Mouse (Mus musculus) C2C12 (cell line): Measurements from ENCODE around the gene Olfr67. TPM values are rescaled to one million over a fixed set of nuclear protein-coding genes. Genes with fewer than 3 reads are reported as not detected.
"Not testable (repeated sequence)": the region's sequence is repeated elsewhere in the genome, so short reads cannot be mapped to it uniquely, and the experiment has no call there.

ENCODE experiments used
- H3K27me3 ChIP-seq: one replicate; pipeline ENCODE4 v1.6.1; 2011; ENCODE audit not compliant: control insufficient read depth, insufficient read depth, insufficient read length
- H3K36me3 ChIP-seq: one replicate; pipeline ENCODE4 v1.6.1; 2011; ENCODE audit not compliant: control insufficient read depth, insufficient read depth
- H3K4me3 ChIP-seq: one replicate; pipeline ENCODE4 v1.5.1; 2011; ENCODE audit warnings: mild to moderate bottlenecking, control low read depth; ENCODE audit not compliant: poor library complexity, insufficient read depth, severe bottlenecking
- H3K79me2 ChIP-seq: one replicate; pipeline ENCODE4 v1.6.1; 2011; ENCODE audit not compliant: control insufficient read depth, insufficient read depth
- H3K79me3 ChIP-seq: one replicate; pipeline ENCODE4 v1.6.1; 2011; ENCODE audit warnings: low read depth, control low read depth
- H3ac ChIP-seq: one replicate; pipeline ENCODE3; 2011; ENCODE audit warnings: low read depth; ENCODE audit not compliant: control insufficient read depth, insufficient read length
- CEBPB ChIP-seq: IDR thresholded peaks from one replicate; pipeline ENCODE4 v1.6.1; 2011; ENCODE audit warnings: low read depth, mild to moderate bottlenecking, control low read depth, moderate library complexity
- CTCF ChIP-seq: IDR thresholded peaks from one replicate; pipeline ENCODE4 v1.5.1; 2011; ENCODE audit not compliant: control insufficient read depth, insufficient read depth, insufficient read length
- FOSL1 ChIP-seq: IDR thresholded peaks from one replicate; pipeline ENCODE4 v1.8.0; 2011; ENCODE audit warnings: mild to moderate bottlenecking, low read length; ENCODE audit not compliant: poor library complexity, insufficient read depth, severe bottlenecking
- MAX ChIP-seq: IDR thresholded peaks from one replicate; pipeline ENCODE4 v1.6.1; 2011; ENCODE audit warnings: mild to moderate bottlenecking, control low read depth
- MYOD1 ChIP-seq: IDR thresholded peaks from one replicate; pipeline ENCODE4 v1.6.1; 2011; ENCODE audit warnings: low read depth; ENCODE audit not compliant: control insufficient read depth, insufficient read length
- MYOG ChIP-seq: IDR thresholded peaks from one replicate; pipeline ENCODE4 v1.6.1; 2011; ENCODE audit not compliant: control insufficient read depth, insufficient read length; ENCODE audit errors: extremely low read depth
- USF1 ChIP-seq: IDR thresholded peaks from one replicate; pipeline ENCODE4 v1.6.1; 2011; ENCODE audit warnings: low read depth, mild to moderate bottlenecking, control low read depth, moderate library complexity
- polyA plus RNA-seq: library from polyadenylated mRNA; unstranded; fragments of >200 nt; fragmentation: generic; extraction: Trizol; gene quantifications from one replicate; pipeline ENCODE4 v1.2.1, GENCODE M21; 2012; ENCODE audit warnings: missing spikeins

The Olfr67 gene
- polyA plus RNA-seq, 1 experiment = not detected

DNA sequence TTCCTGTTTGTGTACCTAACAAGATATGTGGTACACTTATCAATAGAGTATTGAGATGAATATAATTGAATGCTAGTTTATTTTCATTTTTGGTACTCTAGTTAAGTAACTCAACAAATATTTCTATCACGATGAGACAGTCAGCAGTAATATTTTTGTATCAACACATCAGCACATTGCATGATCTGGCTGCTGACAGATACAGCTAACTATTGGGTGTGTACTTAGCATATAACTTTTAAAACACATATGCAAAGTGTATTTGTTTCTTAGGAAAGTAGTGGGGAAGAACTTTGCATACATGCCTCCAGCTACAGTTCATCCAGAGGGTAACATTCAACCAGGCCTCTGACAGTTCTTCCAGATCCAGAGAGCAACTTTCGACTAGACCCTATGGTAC is 33.0 kb upstream of the Olfr67 start:
- H3K79me3 ChIP-seq = no peaks in the 10 kb centered on the region
- H3K4me3 ChIP-seq = no peak overlapping the region
- no peaks in the 10 kb centered on the region for H3K27me3 ChIP-seq
- H3ac ChIP-seq = no peak overlapping the region
- no peaks in the 10 kb centered on the region for H3K79me2 ChIP-seq
- TF ChIP-seq MYOD1 = no peak
- TF ChIP-seq FOSL1 = no peak
- no peak for TF ChIP-seq MYOG
- TF ChIP-seq MAX = no peak
- no peak for TF ChIP-seq CTCF
- no peak for TF ChIP-seq CEBPB
- no peak for TF ChIP-seq USF1
- H3K36me3 ChIP-seq = no peaks in the 10 kb centered on the region

DNA sequence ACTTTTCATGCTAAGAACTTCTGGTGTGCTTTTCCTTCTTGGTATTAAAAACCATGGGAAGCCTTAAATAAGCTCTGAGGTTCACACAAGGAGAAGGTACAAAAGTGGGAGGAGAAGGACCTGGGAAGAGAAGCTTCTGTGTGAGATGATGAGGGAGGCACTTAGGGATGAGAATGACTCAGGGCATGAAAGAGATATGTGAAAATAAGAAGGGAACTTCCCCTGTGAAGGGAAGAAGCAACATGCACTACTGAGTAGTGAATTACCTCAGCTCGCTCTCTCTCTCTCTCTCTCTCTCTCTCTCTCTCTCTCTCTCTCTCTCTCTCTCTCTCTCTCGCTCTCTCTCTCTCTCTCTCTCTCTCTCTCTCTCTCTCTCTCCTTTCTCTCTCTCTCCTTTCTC is 23.5 kb upstream of the Olfr67 start:
- not testable (repeated sequence) for H3K79me3 ChIP-seq, H3ac ChIP-seq, H3K4me3 ChIP-seq, H3K36me3 ChIP-seq, H3K27me3 ChIP-seq, H3K79me2 ChIP-seq

DNA sequence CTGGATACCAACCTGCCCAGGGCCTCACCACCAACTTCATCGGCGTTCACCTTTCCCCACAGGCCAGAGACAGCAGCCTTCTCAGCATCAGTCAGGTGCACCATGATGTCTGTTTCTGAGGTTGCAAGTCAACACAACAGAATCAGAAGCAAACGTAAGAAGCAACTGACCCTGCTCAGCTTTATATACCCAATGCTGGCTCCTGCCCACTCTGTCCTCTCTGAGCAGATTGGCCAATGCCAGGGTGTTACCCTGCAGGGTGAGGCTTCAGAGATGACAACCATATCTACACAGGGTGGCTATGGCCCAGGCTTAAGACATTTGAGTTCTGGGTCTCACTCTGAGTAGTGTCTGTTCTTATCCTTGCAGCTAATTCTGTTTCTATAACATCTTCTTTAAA is 22.1 kb upstream of the Olfr67 start, which contains the start of gene Hbb-bt:
Hbb-bt (minus strand) TSS at position 231 of the 400 bp plus-strand sequence.
- Histone ChIP-seq H3ac (no peak within 1 kb of the TSS), H3K79me2 (no peaks in the 10 kb centered on the region), H3K79me3 (no peaks in the 10 kb centered on the region), H3K36me3 (no peaks in the 10 kb centered on the region), H3K27me3 (no peaks in the 10 kb centered on the region), H3K4me3 (no peak within 1 kb of the TSS)
- no peak for TF ChIP-seq MYOD1
- no peak for TF ChIP-seq USF1
- TF ChIP-seq CTCF = no peak
- TF ChIP-seq CEBPB = no peak
- TF ChIP-seq FOSL1 = no peak
- no peak for TF ChIP-seq MAX
- no peak for TF ChIP-seq MYOG

DNA sequence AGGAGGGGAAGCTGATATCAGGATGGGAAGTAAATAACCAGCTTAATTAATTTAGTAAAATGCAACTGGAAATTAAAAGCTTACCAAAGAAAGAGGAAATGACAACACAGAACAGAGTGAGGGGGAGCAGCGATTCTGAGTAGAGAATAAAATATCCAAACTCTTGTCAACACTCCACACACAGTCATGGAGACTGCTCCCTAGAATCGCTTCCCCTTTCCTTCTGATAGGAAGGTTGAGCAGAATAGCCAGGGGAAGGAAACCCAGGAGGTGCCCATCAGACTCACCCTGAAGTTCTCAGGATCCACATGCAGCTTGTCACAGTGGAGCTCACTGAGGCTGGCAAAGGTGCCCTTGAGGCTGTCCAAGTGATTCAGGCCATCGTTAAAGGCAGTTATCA is 21.5 kb upstream of the Olfr67 start:
- H3K36me3 ChIP-seq, H3ac ChIP-seq, H3K4me3 ChIP-seq, H3K79me2 ChIP-seq, H3K27me3 ChIP-seq, H3K79me3 ChIP-seq: not testable (repeated sequence)

GRCm38 (mm10) chr7:103812174-103812573 is 20.6 kb upstream of the Olfr67 start:
- H3ac ChIP-seq = no peak overlapping the region
- no peaks in the 10 kb centered on the region for H3K27me3 ChIP-seq
- no peak for TF ChIP-seq CTCF
- no peaks in the 10 kb centered on the region for H3K79me3 ChIP-seq
- no peaks in the 10 kb centered on the region for H3K79me2 ChIP-seq
- H3K4me3 ChIP-seq = no peak overlapping the region
- no peaks in the 10 kb centered on the region for H3K36me3 ChIP-seq

DNA sequence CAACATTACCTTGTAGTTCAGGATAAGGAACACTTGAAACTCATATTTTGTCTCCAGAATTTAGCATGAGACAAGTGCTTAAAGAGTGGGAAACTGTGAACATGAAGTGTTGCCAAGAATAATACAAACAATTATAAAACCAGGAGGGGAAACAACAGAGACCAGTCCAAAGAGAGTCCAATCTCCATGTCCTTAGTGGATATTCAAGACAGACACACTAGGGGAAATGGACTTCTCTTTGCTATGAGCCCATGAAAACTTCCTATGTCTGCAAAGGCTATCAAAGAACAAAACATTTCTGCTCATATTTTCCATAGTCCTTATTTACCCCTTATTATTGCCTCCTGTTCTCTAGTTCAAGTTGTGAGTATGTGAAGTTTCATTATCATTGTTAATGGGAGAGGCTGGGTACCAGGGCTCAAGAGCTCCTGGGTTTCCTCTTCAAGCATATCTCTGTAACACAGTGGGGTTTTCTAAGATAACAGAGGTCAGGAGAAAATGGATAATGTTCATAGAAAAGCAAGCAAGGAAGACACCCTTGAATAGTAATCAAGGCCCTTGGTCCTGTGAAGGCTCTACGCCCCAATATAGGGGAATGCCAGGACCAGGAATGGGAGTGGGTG is 19.7 kb upstream of the Olfr67 start:
- H3ac ChIP-seq = no peak overlapping the region
- H3K79me2 ChIP-seq = no peaks in the 10 kb centered on the region
- no peaks in the 10 kb centered on the region for H3K79me3 ChIP-seq
- no peaks in the 10 kb centered on the region for H3K36me3 ChIP-seq
- TF ChIP-seq CTCF = no peak
- TF ChIP-seq MAX = no peak
- TF ChIP-seq MYOD1 = no peak
- TF ChIP-seq FOSL1 = no peak
- no peak for TF ChIP-seq CEBPB
- no peaks in the 10 kb centered on the region for H3K27me3 ChIP-seq
- H3K4me3 ChIP-seq = no peak overlapping the region

DNA sequence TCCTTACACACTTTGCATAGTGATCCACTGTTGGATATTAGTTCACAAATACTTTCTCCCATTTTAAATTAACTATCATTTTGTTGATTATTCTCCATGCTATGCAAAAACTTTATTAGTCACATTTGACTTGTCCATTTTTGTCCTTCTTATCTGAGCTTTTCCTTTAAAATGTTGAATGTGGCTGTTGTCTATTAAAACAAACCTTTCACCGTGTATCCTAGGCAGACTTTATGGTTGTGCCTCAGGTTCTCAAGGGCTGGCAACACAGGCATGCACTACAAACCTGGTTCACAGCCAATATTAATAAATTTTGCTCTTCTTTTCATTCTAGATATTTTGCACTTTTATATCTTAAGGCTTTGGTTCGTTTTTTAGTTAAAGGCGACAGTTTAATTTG is 19.1 kb upstream of the Olfr67 start:
- no peak overlapping the region for H3ac ChIP-seq
- H3K27me3 ChIP-seq = no peaks in the 10 kb centered on the region
- H3K36me3 ChIP-seq = no peaks in the 10 kb centered on the region
- no peaks in the 10 kb centered on the region for H3K79me2 ChIP-seq
- no peaks in the 10 kb centered on the region for H3K79me3 ChIP-seq
- H3K4me3 ChIP-seq = no peak overlapping the region
- no peak for TF ChIP-seq CTCF
- TF ChIP-seq FOSL1 = no peak
- no peak for TF ChIP-seq MYOD1
- TF ChIP-seq MAX = no peak
- TF ChIP-seq CEBPB = no peak
- no peak for TF ChIP-seq MYOG
- TF ChIP-seq USF1 = no peak
